In the genomic region with DNA sequence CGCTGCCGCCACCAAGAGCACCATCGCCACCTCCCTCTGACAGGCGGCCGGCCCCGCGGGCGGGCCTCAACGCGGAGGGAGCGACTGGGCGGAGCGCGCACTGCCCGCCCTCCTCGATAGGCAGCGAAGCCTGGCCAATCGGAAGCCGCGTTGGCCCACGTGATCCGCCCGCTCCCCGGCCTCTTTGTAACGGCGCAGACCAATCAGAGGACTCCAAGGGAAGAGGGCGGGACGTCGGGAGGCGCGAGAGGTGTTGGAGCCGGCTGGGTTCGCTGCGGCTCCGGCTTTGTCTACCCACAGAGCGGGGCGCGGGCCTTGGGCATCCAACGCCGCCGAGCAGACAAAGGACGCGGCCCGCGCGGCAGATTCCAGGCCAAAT, we compare ENCODE assay signal across 9 mouse cellular contexts. TPM values are rescaled to one million over a fixed set of nuclear protein-coding genes. Genes with fewer than 3 reads are reported as not detected.
A peak's percentile ranks its signal among the peaks of the same experiment; 100 is the strongest.
DNase-seq lines count a peak whose midpoint lies in the region; ATAC-seq and TF ChIP-seq lines count a peak whose summit lies in the region.
"Had no signal": no experiment of that assay in that cellular context is flagged by ENCODE, and none has a peak within 500 bp of the region (broad histone marks: within the 10 kb centered on the region; RNA-seq: fewer than 3 reads in every experiment).

Megf9 (minus strand) TSS at position 105 of the 379 bp plus-strand sequence.

- H3K4me2 ChIP-seq in embryonic facial prominence, embryonic 14.5 days (ENCODE audit: low read depth, low read length) = peak within 1 kb of the TSS; percentile 97
- peak within 1 kb of the TSS; percentile 74 for H3K4me2 ChIP-seq in limb, embryonic 11.5 days (ENCODE audit: low read depth, severe bottlenecking)
- peak within 1 kb of the TSS; percentile 90 for H3K4me2 ChIP-seq in midbrain, embryonic 13.5 days (replicated peaks)

- under 1% methylated on average over 46 of the region's 46 CpGs for WGBS in bone marrow, adult 2 months
- WGBS in embryonic facial prominence, embryonic 14.5 days = 0% methylated on average over 31 of the region's 46 CpGs
- under 1% methylated on average over 46 of the region's 46 CpGs for WGBS in heart, adult 2 months
- under 1% methylated on average over 45 of the region's 46 CpGs for WGBS in kidney, adult 2 months
- WGBS in limb, embryonic 11.5 days = under 1% methylated on average over 44 of the region's 46 CpGs
- 0% methylated on average over 44 of the region's 46 CpGs for WGBS in midbrain, embryonic 13.5 days
- WGBS in small intestine, adult 2 months = under 1% methylated on average over 46 of the region's 46 CpGs

- DNase-seq in 3T3-L1 (ENCODE audit: low read depth, low spot score) = peak; percentile 96
- DNase-seq in embryonic facial prominence, embryonic 14.5 days (ENCODE audit: low spot score) = peak; percentile 99
- DNase-seq in heart, adult 2 months = peak; percentile 97 to 99
- peak; percentile 99 for DNase-seq in kidney, adult 2 months
- peak; percentile 97 for DNase-seq in limb, embryonic 11.5 days (ENCODE audit: low spot score)

- peaks cover 4% of the 10 kb centered on the region; the same call in 1 of the 2 replicates for H3K79me2 ChIP-seq in heart, adult 2 months (replicated peaks; ENCODE audit: control insufficient read depth, insufficient read depth, low read length)

- 0 out of 2 replicates have a peak, but pooled peaks have one; percentile 44 for TF ChIP-seq EP300 in heart, adult 2 months (IDR thresholded peaks at IDR 0.05; ENCODE audit: insufficient read depth, low read depth, low read length)

- no peaks in the 10 kb centered on the region; the same call in none of the 2 replicates for H3K4me1 ChIP-seq in bone marrow, adult 2 months (ENCODE audit: control insufficient read depth, insufficient read depth, low read length)
- H3K4me1 ChIP-seq in embryonic facial prominence, embryonic 14.5 days (ENCODE audit: control insufficient read depth, insufficient read depth, low read length) = peaks cover 31% of the 10 kb centered on the region
- peaks cover 8% of the 10 kb centered on the region for H3K4me1 ChIP-seq in heart, adult 2 months (ENCODE audit: control insufficient read depth, insufficient read depth, low read length)
- no peaks in the 10 kb centered on the region; the same call in 1 of the 2 replicates for H3K4me1 ChIP-seq in kidney, adult 2 months (ENCODE audit: control insufficient read depth, insufficient read depth, low read length)
- H3K4me1 ChIP-seq in limb, embryonic 11.5 days (ENCODE audit: control insufficient read depth, insufficient read depth, low read length) = peaks cover 10% of the 10 kb centered on the region
- peaks cover 45% of the 10 kb centered on the region for H3K4me1 ChIP-seq in midbrain, embryonic 13.5 days (replicated peaks)
- H3K4me1 ChIP-seq in small intestine, adult 2 months (ENCODE audit: control insufficient read depth, insufficient read depth, insufficient read length, low read length) = peaks cover 9% of the 10 kb centered on the region; the same call in 1 of the 2 replicates

- H3K27ac ChIP-seq in bone marrow, adult 2 months (ENCODE audit: control insufficient read depth, insufficient read depth, low read depth, low read length, poor library complexity) = peak within 1 kb of the TSS; percentile 98
- peak within 1 kb of the TSS; percentile 93 for H3K27ac ChIP-seq in embryonic facial prominence, embryonic 14.5 days (replicated peaks; ENCODE audit: low read depth, low read length)
- peak within 1 kb of the TSS; percentile 94 for H3K27ac ChIP-seq in heart, adult 2 months
- peak within 1 kb of the TSS; percentile 54 for H3K27ac ChIP-seq in kidney, adult 2 months (ENCODE audit: insufficient read depth, low read depth, low read length)
- H3K27ac ChIP-seq in limb, embryonic 11.5 days (replicated peaks; ENCODE audit: low read depth, low read length) = peak within 1 kb of the TSS; percentile 78
- peak within 1 kb of the TSS; percentile 100 for H3K27ac ChIP-seq in midbrain, embryonic 13.5 days
- H3K27ac ChIP-seq in small intestine, adult 2 months (ENCODE audit: insufficient read depth, low read depth, low read length) = peak within 1 kb of the TSS; percentile 22

- peak within 1 kb of the TSS; percentile 97 for H3K4me3 ChIP-seq in bone marrow, adult 2 months (replicated peaks; ENCODE audit: control insufficient read depth, low read depth, low read length)
- H3K4me3 ChIP-seq in embryonic facial prominence, embryonic 14.5 days (ENCODE audit: low read depth, low read length) = peak within 1 kb of the TSS; percentile 88
- H3K4me3 ChIP-seq in heart, adult 2 months = peak within 1 kb of the TSS; percentile 84
- H3K4me3 ChIP-seq in kidney, adult 2 months (ENCODE audit: insufficient read depth, low read depth, low read length) = peak within 1 kb of the TSS; percentile 70
- H3K4me3 ChIP-seq in limb, embryonic 11.5 days (ENCODE audit: low read depth, low read length) = peak within 1 kb of the TSS; percentile 88
- H3K4me3 ChIP-seq in midbrain, embryonic 13.5 days (replicated peaks) = peak within 1 kb of the TSS; percentile 94
- peak within 1 kb of the TSS; percentile 89 for H3K4me3 ChIP-seq in small intestine, adult 2 months (ENCODE audit: low read depth, low read length)

- no peaks in the 10 kb centered on the region for H3K9me3 ChIP-seq in embryonic facial prominence, embryonic 14.5 days (ENCODE audit: control insufficient read depth, low read length)
- H3K9me3 ChIP-seq in limb, embryonic 11.5 days (ENCODE audit: control insufficient read depth, low read length) = no peaks in the 10 kb centered on the region
- H3K9me3 ChIP-seq in midbrain, embryonic 13.5 days = no peaks in the 10 kb centered on the region

- peak; percentile 98 for ATAC-seq in embryonic facial prominence, embryonic 14.5 days (ENCODE audit: low read depth)
- peak; percentile 99 for ATAC-seq in limb, embryonic 11.5 days (ENCODE audit: insufficient number of reproducible peaks, low FRiP score, low TSS enrichment, low read depth)
- ATAC-seq in midbrain, embryonic 13.5 days = peak; percentile 99

- H3K27me3 ChIP-seq in embryonic facial prominence, embryonic 14.5 days (replicated peaks; ENCODE audit: control insufficient read depth, insufficient read depth, low read length) = no peaks in the 10 kb centered on the region
- no peaks in the 10 kb centered on the region for H3K27me3 ChIP-seq in heart, adult 2 months (ENCODE audit: control insufficient read depth, insufficient read depth, low read length)
- no peaks in the 10 kb centered on the region for H3K27me3 ChIP-seq in kidney, adult 2 months (replicated peaks; ENCODE audit: control insufficient read depth, insufficient read depth, low read length)
- H3K27me3 ChIP-seq in limb, embryonic 11.5 days (ENCODE audit: control insufficient read depth, insufficient read depth, low read length) = no peaks in the 10 kb centered on the region
- H3K27me3 ChIP-seq in midbrain, embryonic 13.5 days = no peaks in the 10 kb centered on the region
- no peaks in the 10 kb centered on the region for H3K27me3 ChIP-seq in small intestine, adult 2 months (ENCODE audit: control insufficient read depth, insufficient read depth, low read length)
- H3K27me3 ChIP-seq: CH12.LX had no signal

- H3K9ac ChIP-seq in embryonic facial prominence, embryonic 14.5 days (ENCODE audit: low read depth, low read length) = peak within 1 kb of the TSS; percentile 89
- peak within 1 kb of the TSS; percentile 90 for H3K9ac ChIP-seq in heart, adult 2 months (ENCODE audit: low read depth, low read length)
- H3K9ac ChIP-seq in limb, embryonic 11.5 days (ENCODE audit: low read length) = peak within 1 kb of the TSS; percentile 91
- peak within 1 kb of the TSS; percentile 97 for H3K9ac ChIP-seq in midbrain, embryonic 13.5 days (replicated peaks)

- peak; percentile 90 for TF ChIP-seq POLR2A in bone marrow, adult 2 months (IDR thresholded peaks at IDR 0.05; ENCODE audit: borderline replicate concordance, control insufficient read depth, low read depth, low read length)
- peak; percentile 86 for TF ChIP-seq POLR2A in heart, adult 2 months (IDR thresholded peaks at IDR 0.05; ENCODE audit: insufficient read depth, low read depth, low read length)
- peak; percentile 18 for TF ChIP-seq POLR2A in kidney, adult 2 months (IDR thresholded peaks at IDR 0.05; ENCODE audit: low read depth, low read length)
- 0 out of 2 replicates have a peak, but pooled peaks have one; percentile 72 for TF ChIP-seq POLR2A in small intestine, adult 2 months (IDR thresholded peaks at IDR 0.05; ENCODE audit: low read depth, low read length)

- TF ChIP-seq CTCF in bone marrow, adult 2 months (IDR thresholded peaks at IDR 0.05; ENCODE audit: control insufficient read depth, insufficient read depth, low read length) = no peak
- no peak for TF ChIP-seq CTCF in heart, adult 2 months (IDR thresholded peaks at IDR 0.05)
- no peak for TF ChIP-seq CTCF in kidney, adult 2 months (conservative IDR thresholded peaks at IDR 0.05; ENCODE audit: insufficient read depth, insufficient read length, low read depth, low read length)
- no peak for TF ChIP-seq CTCF in small intestine, adult 2 months (IDR thresholded peaks at IDR 0.05; ENCODE audit: extremely low read depth, insufficient read length, insufficient replicate concordance, low read depth, low read length)

- intact Hi-C loops in heart, adult 2 months (cut with DNase I) = loop anchor here (5.0 to 10.0 kb wide), 4 partner anchors 67 to 1670 kb away; partner anchors contain the start of genes Cdk5rap2 and Tle1

- H3K36me3 ChIP-seq in embryonic facial prominence, embryonic 14.5 days (ENCODE audit: control insufficient read depth, insufficient read depth, low read length) = no peaks in the 10 kb centered on the region
- peaks cover 15% of the 10 kb centered on the region for H3K36me3 ChIP-seq in heart, adult 2 months (ENCODE audit: control insufficient read depth, insufficient read depth, low read length)
- H3K36me3 ChIP-seq in kidney, adult 2 months (ENCODE audit: control insufficient read depth, insufficient read depth, low read length) = no peaks in the 10 kb centered on the region
- H3K36me3 ChIP-seq in limb, embryonic 11.5 days (ENCODE audit: control insufficient read depth, insufficient read depth, low read length) = no peaks in the 10 kb centered on the region
- H3K36me3 ChIP-seq in midbrain, embryonic 13.5 days = no peaks in the 10 kb centered on the region
- H3K36me3 ChIP-seq in small intestine, adult 2 months (ENCODE audit: control insufficient read depth, insufficient read depth, low read length) = no peaks in the 10 kb centered on the region

RNA-seq across cellular contexts. Expression of gene Megf9, which starts in this region (rescaled TPM):
- polyA plus RNA-seq in bone marrow, adult 2 months (2011; ENCODE audit: insufficient read depth, insufficient read length, low replicate concordance, missing spikeins) = 2.6 and 7.0 TPM in 2 replicates
- 15.0 and 15.6 TPM in 2 replicates for polyA plus RNA-seq in embryonic facial prominence, embryonic 14.5 days (2014; fragmentation: Nextera tagmentation; extraction: Ambion mirVana)
- 10 to 100 TPM; 10.8 to 12.9 TPM for total RNA-seq in heart, adult 2 months (2021)
- polyA plus RNA-seq in heart, adult 2 months (2012; rRNA removed) = 5.5 TPM in 2 replicates
- polyA plus RNA-seq in kidney, adult 2 months (2012; rRNA removed) = 8.9 and 9.8 TPM in 2 replicates
- polyA plus RNA-seq in limb, embryonic 11.5 days (2014; fragmentation: Nextera tagmentation; extraction: Ambion mirVana) = 11.6 and 14.3 TPM in 2 replicates
- polyA plus RNA-seq in midbrain, embryonic 13.5 days (2015; fragmentation: Nextera tagmentation; extraction: Ambion mirVana) = 28.0 and 31.0 TPM in 2 replicates
- polyA plus RNA-seq in small intestine, adult 2 months (2012; rRNA removed) = 3.7 and 7.5 TPM in 2 replicates
- total RNA-seq: CH12.LX had no signal

Comparison
In these comparisons a context has a peak if more than half of its experiments do, and no peak if none do; other contexts are left out.
1. Peak in every context shown above with its lines: DNase-seq, ATAC-seq, H3K4me3 ChIP-seq and H3K27ac ChIP-seq.
2. H3K27ac ChIP-seq: peak in every context shown above with its lines; median percentile 100 in midbrain, embryonic 13.5 days; 98 in bone marrow, adult 2 months; 94 in heart, adult 2 months; 93 in embryonic facial prominence, embryonic 14.5 days; 78 in limb, embryonic 11.5 days; 54 in kidney, adult 2 months; 22 in small intestine, adult 2 months.
3. POLR2A ChIP-seq: peak in every context shown above with its lines; median percentile 90 in bone marrow, adult 2 months; 86 in heart, adult 2 months; 72 in small intestine, adult 2 months; 18 in kidney, adult 2 months.